Mouse (Mus musculus): ENCODE results near the gene Jmjd7. TPM values are rescaled to one million over a fixed set of nuclear protein-coding genes. Genes with fewer than 3 reads are reported as not detected.

Gene Jmjd7
- polyA plus RNA-seq, 1 experiment from 2014 or later, result 13.5 TPM

DNA sequence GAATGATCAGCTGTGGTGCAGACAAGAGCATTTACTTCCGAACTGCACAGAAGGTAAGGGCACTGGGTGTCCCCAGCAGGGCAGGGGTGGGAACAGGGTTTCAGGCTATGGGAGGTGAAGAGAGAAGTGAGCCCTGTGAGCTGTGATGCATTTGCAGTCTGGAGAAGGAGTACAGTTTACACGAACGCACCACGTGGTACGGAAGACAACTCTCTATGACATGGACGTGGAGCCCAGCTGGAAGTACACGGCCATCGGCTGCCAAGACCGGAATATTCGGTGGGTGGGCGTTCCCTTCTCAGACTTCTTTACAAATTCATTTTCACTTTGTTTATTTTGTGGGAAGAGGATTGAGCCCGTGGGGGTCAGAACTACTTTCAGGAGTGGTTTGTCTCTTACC is 9.7 kb upstream of the Jmjd7 start:
- DNase-seq (ENCODE audit: low spot score), result no peak
- Histone ChIP-seq H3K4me2 (no peak overlapping the region), H3K36me3 (ENCODE audit: control insufficient read depth, insufficient read depth, low read length) (peaks cover 5% of the 10 kb centered on the region; the same call in 1 of the 2 replicates), H3K27me3 (replicated peaks; ENCODE audit: control insufficient read depth, insufficient read depth, low read length) (no peaks in the 10 kb centered on the region), H3K4me3 (ENCODE audit: low read depth, low read length) (no peak overlapping the region), H3K9ac (ENCODE audit: low read depth, low read length) (no peak overlapping the region), H3K27ac (ENCODE audit: low read depth, low read length) (no peak overlapping the region), H3K4me1 (replicated peaks; ENCODE audit: control insufficient read depth, insufficient read depth, low read length) (no peaks in the 10 kb centered on the region; the same call in 1 of the 2 replicates), H3K9me3 (ENCODE audit: control insufficient read depth, low read length) (no peaks in the 10 kb centered on the region)
- no peak for ATAC-seq (replicated peaks; ENCODE audit: low FRiP score)
- WGBS, result 90% methylated on average over 12 of the region's 12 CpGs

DNA sequence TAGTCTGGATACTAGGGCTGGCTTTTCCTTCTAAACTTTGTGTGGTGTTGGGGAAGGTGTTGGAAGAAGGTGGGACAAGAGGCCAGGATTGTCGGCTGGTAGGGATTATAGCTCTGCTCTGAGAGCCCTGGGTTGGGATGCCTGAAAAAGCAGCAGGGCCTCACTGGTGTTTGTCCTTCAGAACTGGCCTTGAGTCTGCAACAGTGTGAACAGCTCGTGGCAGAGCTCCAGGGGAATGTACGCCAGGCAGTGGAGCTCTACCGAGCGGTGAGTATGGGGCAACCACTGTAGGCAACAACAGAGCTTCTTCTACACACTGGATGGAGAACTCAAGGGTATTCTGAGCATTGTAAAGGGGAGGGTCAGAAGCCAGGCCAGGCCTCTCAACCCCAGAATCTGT is 2.9 kb upstream of the Jmjd7 start:
- DNase-seq (ENCODE audit: low spot score), result no peak
- Histone ChIP-seq H3K4me1 (replicated peaks; ENCODE audit: control insufficient read depth, insufficient read depth, low read length) (peaks cover 14% of the 10 kb centered on the region), H3K9ac (ENCODE audit: low read depth, low read length) (no peak overlapping the region), H3K4me3 (ENCODE audit: low read depth, low read length) (no peak overlapping the region), H3K27ac (ENCODE audit: low read depth, low read length) (no peak overlapping the region), H3K9me3 (ENCODE audit: control insufficient read depth, low read length) (no peaks in the 10 kb centered on the region), H3K4me2 (no peak overlapping the region), H3K36me3 (ENCODE audit: control insufficient read depth, insufficient read depth, low read length) (no peaks in the 10 kb centered on the region; the same call in 1 of the 2 replicates), H3K27me3 (replicated peaks; ENCODE audit: control insufficient read depth, insufficient read depth, low read length) (no peaks in the 10 kb centered on the region)
- WGBS, result 84% methylated on average over 5 of the region's 5 CpGs
- no peak for ATAC-seq (replicated peaks; ENCODE audit: low FRiP score)

DNA sequence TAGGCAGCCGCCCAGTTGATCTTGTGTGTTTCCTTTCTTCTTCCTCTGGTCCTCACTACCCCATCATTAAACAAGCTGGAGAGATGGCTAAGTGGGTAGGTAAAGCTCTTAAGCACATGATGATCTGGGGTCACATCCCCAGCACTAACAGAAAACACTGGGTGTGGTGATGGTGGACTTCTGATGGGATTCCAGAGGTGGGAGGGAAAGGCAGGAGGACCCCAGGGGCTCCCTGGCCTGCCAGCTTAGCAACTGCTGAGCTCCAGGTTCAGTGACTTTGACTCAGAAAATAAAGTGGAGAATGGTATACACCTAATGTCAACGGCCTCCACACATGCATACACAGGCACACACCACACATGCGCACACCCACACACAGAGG is 658 bp downstream of the Jmjd7 start:
- Histone ChIP-seq H3K4me3 (ENCODE audit: low read depth, low read length) (peak overlapping the region; percentile 75), H3K36me3 (ENCODE audit: control insufficient read depth, insufficient read depth, low read length) (peaks cover 5% of the 10 kb centered on the region; the same call in 1 of the 2 replicates), H3K9me3 (ENCODE audit: control insufficient read depth, low read length) (no peaks in the 10 kb centered on the region), H3K9ac (ENCODE audit: low read depth, low read length) (peak overlapping the region; percentile 78), H3K27me3 (replicated peaks; ENCODE audit: control insufficient read depth, insufficient read depth, low read length) (no peaks in the 10 kb centered on the region), H3K27ac (ENCODE audit: low read depth, low read length) (peak overlapping the region; percentile 70; the same call in 1 of the 2 replicates), H3K4me2 (peak overlapping the region; percentile 89), H3K4me1 (replicated peaks; ENCODE audit: control insufficient read depth, insufficient read depth, low read length) (peaks cover 22% of the 10 kb centered on the region)
- 52% methylated on average over 3 of the region's 3 CpGs for WGBS
- ATAC-seq (replicated peaks; ENCODE audit: low FRiP score), result 0 out of 2 replicates have a peak, but pooled peaks have one; percentile 1
- no peak for DNase-seq (ENCODE audit: low spot score)

DNA sequence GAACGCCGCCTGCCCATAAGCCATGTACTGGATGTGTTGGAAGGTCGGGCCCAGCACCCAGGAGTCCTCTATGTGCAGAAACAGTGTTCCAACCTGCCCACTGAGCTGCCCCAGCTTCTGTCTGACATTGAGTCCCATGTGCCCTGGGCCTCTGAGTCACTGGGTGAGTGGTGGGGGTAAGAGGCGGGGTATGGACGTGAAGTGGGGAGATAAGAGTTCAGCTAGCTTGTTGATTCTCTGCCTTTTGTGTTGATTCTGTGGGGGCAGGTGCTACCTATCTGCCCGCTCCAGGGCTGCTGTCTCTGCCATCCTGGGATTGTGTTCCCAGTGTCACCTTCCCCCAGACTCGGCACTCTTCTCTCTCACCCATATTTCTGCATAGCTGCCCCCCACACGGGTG is 3.1 kb downstream of the Jmjd7 start:
- peak; percentile 64 for ATAC-seq (replicated peaks; ENCODE audit: low FRiP score)

DNA sequence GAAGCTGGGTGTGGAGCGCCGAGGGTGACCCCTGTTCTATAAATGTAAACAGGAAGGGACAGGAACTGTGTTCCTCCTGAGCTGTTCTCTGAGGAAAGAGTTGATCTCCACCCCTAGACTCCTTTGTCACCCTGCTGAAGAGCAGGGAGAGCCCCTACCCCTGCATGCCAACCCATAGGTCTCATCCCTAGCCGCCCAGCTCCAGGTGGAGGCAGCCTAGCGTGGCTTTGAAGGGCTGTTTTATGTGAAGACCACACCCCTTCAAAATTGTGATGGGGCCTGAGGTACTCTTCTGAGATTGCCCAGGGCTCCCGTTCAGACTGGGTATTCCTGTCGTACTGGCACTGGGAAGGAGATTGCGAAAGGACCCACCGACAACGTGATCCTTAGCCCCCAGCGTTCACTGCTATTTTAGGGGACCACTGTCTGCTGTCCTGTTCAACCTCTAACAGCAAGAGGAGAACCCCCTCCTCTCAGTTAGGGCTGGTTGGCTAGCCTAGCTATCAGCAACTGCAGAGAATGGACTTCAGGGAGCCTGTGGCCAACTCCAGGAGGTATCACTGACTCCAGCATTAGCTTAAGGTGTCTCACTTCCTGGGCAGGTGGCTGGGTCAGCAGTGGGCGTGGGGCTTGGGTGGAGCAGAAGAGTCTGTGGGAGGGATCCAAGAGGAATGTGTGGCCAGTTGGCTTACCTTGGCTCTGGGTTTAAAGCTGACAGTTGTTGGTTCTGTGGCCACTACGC is 5.6 kb downstream of the Jmjd7 start, which contains the start of gene Pla2g4b:
Pla2g4b (plus strand) TSS at position 692 of the 742 bp plus-strand sequence.
- Histone ChIP-seq H3K4me3 (ENCODE audit: low read depth, low read length) (no peak within 1 kb of the TSS), H3K36me3 (ENCODE audit: control insufficient read depth, insufficient read depth, low read length) (peaks cover 5% of the 10 kb centered on the region; the same call in 1 of the 2 replicates), H3K27ac (ENCODE audit: low read depth, low read length) (no peak within 1 kb of the TSS), H3K9me3 (ENCODE audit: control insufficient read depth, low read length) (no peaks in the 10 kb centered on the region), H3K27me3 (replicated peaks; ENCODE audit: control insufficient read depth, insufficient read depth, low read length) (no peaks in the 10 kb centered on the region), H3K4me1 (replicated peaks; ENCODE audit: control insufficient read depth, insufficient read depth, low read length) (peaks cover 15% of the 10 kb centered on the region), H3K9ac (ENCODE audit: low read depth, low read length) (no peak within 1 kb of the TSS), H3K4me2 (no peak within 1 kb of the TSS)
- 79% methylated on average over 12 of the region's 12 CpGs for WGBS
- no peak for DNase-seq (ENCODE audit: low spot score)
- no peak for ATAC-seq (replicated peaks; ENCODE audit: low FRiP score)

More for the DNA sequence above, 3.1 kb downstream of the Jmjd7 start:
- 58% methylated on average over 8 of the region's 8 CpGs for WGBS
- Histone ChIP-seq H3K4me2 (no peak overlapping the region), H3K4me3 (ENCODE audit: low read depth, low read length) (no peak overlapping the region), H3K9me3 (ENCODE audit: control insufficient read depth, low read length) (no peaks in the 10 kb centered on the region), H3K27ac (ENCODE audit: low read depth, low read length) (no peak overlapping the region), H3K27me3 (replicated peaks; ENCODE audit: control insufficient read depth, insufficient read depth, low read length) (no peaks in the 10 kb centered on the region), H3K36me3 (ENCODE audit: control insufficient read depth, insufficient read depth, low read length) (peaks cover 5% of the 10 kb centered on the region; the same call in 1 of the 2 replicates), H3K4me1 (replicated peaks; ENCODE audit: control insufficient read depth, insufficient read depth, low read length) (peaks cover 22% of the 10 kb centered on the region), H3K9ac (ENCODE audit: low read depth, low read length) (no peak overlapping the region)
- no peak for DNase-seq (ENCODE audit: low spot score)

DNA sequence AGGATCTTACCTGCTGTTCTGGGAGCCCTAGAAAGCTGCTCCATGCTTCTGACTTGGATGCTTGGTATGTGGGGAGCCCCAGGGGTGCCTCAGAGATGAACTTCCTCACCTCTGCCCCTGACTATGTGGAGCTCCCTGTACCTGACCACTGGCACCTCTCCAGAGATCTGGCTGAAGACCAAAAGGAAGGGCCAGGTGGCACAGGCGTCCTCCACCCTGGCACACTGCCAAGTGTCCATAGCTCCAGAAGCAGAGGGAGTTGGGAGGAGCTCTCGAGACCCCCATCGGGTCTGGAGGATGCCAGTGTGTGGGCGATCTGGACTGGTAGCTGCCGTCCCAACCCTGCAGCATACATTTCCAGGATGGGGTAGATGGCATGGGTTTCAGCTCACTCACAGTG is 6.4 kb downstream of the Jmjd7 start:
- Histone ChIP-seq H3K9me3 (ENCODE audit: control insufficient read depth, low read length) (no peaks in the 10 kb centered on the region), H3K4me1 (replicated peaks; ENCODE audit: control insufficient read depth, insufficient read depth, low read length) (peaks cover 8% of the 10 kb centered on the region), H3K36me3 (ENCODE audit: control insufficient read depth, insufficient read depth, low read length) (peaks cover 5% of the 10 kb centered on the region; the same call in 1 of the 2 replicates), H3K27me3 (replicated peaks; ENCODE audit: control insufficient read depth, insufficient read depth, low read length) (no peaks in the 10 kb centered on the region), H3K4me2 (no peak overlapping the region), H3K4me3 (ENCODE audit: low read depth, low read length) (no peak overlapping the region), H3K9ac (ENCODE audit: low read depth, low read length) (no peak overlapping the region), H3K27ac (ENCODE audit: low read depth, low read length) (no peak overlapping the region)
- WGBS, result 82% methylated on average over 5 of the region's 5 CpGs
- no peak for ATAC-seq (replicated peaks; ENCODE audit: low FRiP score)
- DNase-seq (ENCODE audit: low spot score), result no peak

DNA sequence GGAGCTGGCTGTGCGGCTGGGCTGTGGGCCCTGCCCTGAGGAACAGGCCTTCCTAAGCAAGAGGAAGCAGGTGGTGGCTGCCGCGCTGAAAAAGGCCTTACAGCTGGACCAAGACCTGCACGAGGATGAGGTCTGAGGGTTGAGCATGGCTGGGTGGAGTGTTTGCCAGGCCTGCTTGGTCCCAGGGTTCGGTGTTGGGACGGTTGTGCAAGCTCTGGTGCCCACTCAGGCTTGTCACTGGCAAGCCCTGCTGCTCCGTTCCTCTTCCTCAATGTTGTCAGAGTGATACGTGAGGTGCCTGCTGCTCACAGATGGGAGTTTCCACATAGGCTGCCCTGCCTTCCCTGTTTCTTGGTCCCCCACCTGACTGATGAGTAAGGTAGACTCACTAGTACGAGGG is 10.5 kb downstream of the Jmjd7 start:
- Histone ChIP-seq H3K27ac (ENCODE audit: low read depth, low read length) (no peak overlapping the region), H3K9me3 (ENCODE audit: control insufficient read depth, low read length) (no peaks in the 10 kb centered on the region), H3K9ac (ENCODE audit: low read depth, low read length) (no peak overlapping the region), H3K27me3 (replicated peaks; ENCODE audit: control insufficient read depth, insufficient read depth, low read length) (no peaks in the 10 kb centered on the region), H3K4me2 (no peak overlapping the region), H3K4me1 (replicated peaks; ENCODE audit: control insufficient read depth, insufficient read depth, low read length) (no peaks in the 10 kb centered on the region), H3K36me3 (ENCODE audit: control insufficient read depth, insufficient read depth, low read length) (peaks cover 14% of the 10 kb centered on the region), H3K4me3 (ENCODE audit: low read depth, low read length) (no peak overlapping the region)
- 78% methylated on average over 9 of the region's 9 CpGs for WGBS
- ATAC-seq (replicated peaks; ENCODE audit: low FRiP score) (no peak), DNase-seq (ENCODE audit: low spot score) (no peak)

DNA sequence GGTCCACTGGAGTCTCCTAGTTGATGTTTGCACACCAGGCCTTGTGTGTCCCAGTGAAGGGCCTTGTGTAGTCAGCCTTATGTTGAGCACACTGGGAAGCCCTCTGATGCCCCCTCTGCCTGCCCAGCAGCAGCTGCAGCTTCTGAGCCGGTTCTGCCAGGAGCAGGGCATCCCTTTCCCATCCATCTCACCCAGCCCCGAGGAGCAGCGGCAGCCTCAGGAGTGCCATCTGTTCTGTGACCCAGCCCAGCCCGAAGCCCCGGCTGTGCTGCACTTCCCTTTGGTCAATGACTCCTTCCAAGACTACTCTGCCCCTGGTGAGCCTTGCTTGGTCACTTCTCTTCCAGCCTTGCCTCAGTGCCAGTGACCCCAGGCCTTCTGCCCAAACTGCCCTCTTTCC is 13.7 kb downstream of the Jmjd7 start:
- peaks cover 2% of the 10 kb centered on the region; the same call in 1 of the 2 replicates for H3K4me1 ChIP-seq (replicated peaks; ENCODE audit: control insufficient read depth, insufficient read depth, low read length)
- no peak for DNase-seq (ENCODE audit: low spot score)
- 91% methylated on average over 5 of the region's 5 CpGs for WGBS
- H3K36me3 ChIP-seq (ENCODE audit: control insufficient read depth, insufficient read depth, low read length), result peaks cover 13% of the 10 kb centered on the region
- H3K4me2 ChIP-seq, result no peak overlapping the region
- no peaks in the 10 kb centered on the region for H3K27me3 ChIP-seq (replicated peaks; ENCODE audit: control insufficient read depth, insufficient read depth, low read length)
- no peak overlapping the region for H3K27ac ChIP-seq (ENCODE audit: low read depth, low read length)
- ATAC-seq (replicated peaks; ENCODE audit: low FRiP score), result no peak
- no peaks in the 10 kb centered on the region for H3K9me3 ChIP-seq (ENCODE audit: control insufficient read depth, low read length)
- no peak overlapping the region for H3K9ac ChIP-seq (ENCODE audit: low read depth, low read length)
- H3K4me3 ChIP-seq (ENCODE audit: low read depth, low read length), result no peak overlapping the region

DNA sequence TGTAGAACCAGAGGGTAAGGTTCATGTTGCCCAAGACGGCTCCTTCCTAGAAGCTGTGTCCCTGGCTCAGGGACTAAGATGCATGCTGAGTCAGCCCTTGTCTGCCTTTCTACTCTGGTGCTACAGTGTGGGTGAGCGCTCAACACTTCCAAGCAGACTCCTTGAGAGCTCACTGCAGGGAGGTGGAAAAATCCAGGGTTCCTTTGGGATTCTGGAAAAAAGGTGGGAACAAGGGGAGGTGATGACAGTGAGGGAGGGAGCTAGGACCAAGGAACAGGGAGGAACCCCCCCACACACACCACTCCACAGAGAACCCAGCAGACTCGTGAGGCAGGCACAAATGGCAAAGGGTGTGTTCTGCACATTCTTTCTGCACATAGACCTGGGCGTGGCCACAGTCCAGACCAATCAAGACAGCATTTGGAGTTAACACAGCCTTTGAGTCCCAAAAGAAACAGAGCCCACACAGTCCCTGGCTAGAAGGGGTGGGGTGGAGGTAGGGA is 16.9 kb downstream of the Jmjd7 start:
- Histone ChIP-seq H3K27ac (ENCODE audit: low read depth, low read length) (no peak overlapping the region), H3K4me3 (ENCODE audit: low read depth, low read length) (no peak overlapping the region), H3K27me3 (replicated peaks; ENCODE audit: control insufficient read depth, insufficient read depth, low read length) (no peaks in the 10 kb centered on the region), H3K9me3 (ENCODE audit: control insufficient read depth, low read length) (no peaks in the 10 kb centered on the region), H3K4me2 (no peak overlapping the region), H3K4me1 (replicated peaks; ENCODE audit: control insufficient read depth, insufficient read depth, low read length) (peaks cover 2% of the 10 kb centered on the region; the same call in 1 of the 2 replicates), H3K36me3 (ENCODE audit: control insufficient read depth, insufficient read depth, low read length) (peaks cover 13% of the 10 kb centered on the region), H3K9ac (ENCODE audit: low read depth, low read length) (no peak overlapping the region)
- ATAC-seq (replicated peaks; ENCODE audit: low FRiP score), result peak; percentile 58
- DNase-seq (ENCODE audit: low spot score), result no peak
- WGBS, result 52% methylated on average over 4 of the region's 4 CpGs
